Mouse (Mus musculus) small intestine, adult 2 months (tissue): ENCODE results near the gene Akap2.

Source experiments
- CTCF ChIP-seq: fragments of 200-500 bp; IDR thresholded peaks from 2 replicates; pipeline ENCODE4 v1.5.1; 2012; ENCODE audit warnings: low read depth, mild to moderate bottlenecking, control low read depth, inconsistent platforms, low read length, moderate library complexity, mixed read lengths; ENCODE audit not compliant: insufficient replicate concordance, insufficient read length; ENCODE audit errors: extremely low read depth
- POLR2A ChIP-seq: fragments of 200-500 bp; IDR thresholded peaks from 2 replicates; pipeline ENCODE4 v1.6.1; 2012; ENCODE audit warnings: low read depth, mild to moderate bottlenecking, control low read depth, inconsistent platforms, low read length, moderate library complexity

DNA sequence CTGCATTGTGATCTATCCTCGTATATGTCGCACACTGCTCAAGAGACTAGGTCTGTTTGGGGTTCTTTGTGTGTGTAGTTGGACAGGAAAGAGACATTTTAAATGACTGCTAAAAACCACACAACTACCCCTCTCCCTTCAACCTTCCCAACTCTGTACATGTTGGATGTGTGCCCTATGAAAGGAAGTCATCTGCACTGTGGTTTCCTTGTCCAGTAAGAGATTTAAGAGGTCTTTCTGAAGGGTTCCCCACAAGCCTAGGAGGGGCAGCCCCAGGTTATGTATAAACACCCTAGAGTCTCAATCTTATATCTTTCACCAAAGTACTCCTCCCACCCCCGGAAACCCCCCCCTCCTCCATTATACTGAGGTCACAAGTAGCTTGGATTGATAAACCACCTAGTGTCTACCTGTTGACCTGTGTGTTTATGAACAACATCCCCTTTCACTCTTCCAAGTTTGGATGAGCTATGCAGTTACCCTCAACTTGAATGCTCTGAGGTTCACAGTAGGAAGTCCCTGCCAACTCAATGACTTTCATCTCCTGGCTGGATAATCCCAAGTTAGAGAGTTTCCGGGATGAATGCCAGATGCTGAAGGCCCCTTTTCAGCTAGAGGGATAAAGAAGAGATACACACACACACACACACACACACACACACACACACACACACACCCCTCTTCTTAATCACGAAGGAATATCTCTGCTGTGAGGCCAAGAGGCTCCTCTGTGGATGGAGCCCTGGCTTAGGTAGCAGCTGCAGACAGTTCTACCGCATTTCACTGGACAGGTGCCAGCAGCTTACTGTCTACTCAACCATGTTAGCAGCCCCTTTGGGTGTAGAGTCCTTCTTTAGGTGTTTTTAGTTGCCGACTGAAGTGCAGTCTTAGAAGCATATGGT lies 166.3 kb downstream of the Akap2 start:
- no peak for TF ChIP-seq POLR2A
- no peak for TF ChIP-seq CTCF
